Mouse (Mus musculus): ENCODE results near the gene Ankrd44.

DNA sequence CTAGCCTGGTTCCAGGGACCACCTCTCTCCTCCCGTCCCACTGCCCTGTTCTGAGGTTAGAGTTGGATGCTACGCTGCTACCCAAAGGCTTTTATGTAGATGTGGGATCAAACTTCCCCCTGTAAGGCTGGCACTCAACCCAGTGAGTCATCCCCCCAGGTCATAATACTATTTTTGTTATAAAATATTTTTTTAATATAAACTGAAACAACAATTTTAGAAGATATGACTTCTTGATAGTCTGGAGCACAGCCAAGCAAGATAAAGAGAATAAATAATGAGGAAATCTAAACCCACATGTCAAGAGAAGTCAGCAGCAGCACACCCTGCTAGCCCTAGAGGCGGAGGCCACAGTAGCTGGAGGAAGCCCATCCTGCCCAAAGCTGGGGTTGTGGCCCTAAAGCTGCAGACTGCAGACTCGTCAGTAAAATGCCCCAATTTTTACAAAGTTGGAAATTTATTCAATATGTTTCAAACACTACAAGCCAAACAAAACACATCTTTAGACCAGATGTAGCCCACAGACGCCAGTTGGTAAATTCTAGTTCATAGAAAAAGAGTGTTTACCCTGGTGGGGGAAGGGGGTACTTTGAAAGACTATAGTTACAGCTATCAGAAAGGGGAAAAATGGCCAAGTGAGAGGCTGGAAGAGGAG, 79.7 kb downstream of the Ankrd44 start:
- TF ChIP-seq MAFK (IDR thresholded peaks at IDR 0.05; ENCODE audit: insufficient read depth, low read depth, low read length), result no peak
- no peak for TF ChIP-seq CHD2 (IDR thresholded peaks at IDR 0.05; ENCODE audit: low read depth, low read length)
- TF ChIP-seq ZC3H11A (IDR thresholded peaks at IDR 0.05; ENCODE audit: borderline replicate concordance, low read depth, low read length), result no peak

Measured in ES-E14 (cell line).